Mouse (Mus musculus): ENCODE results near the gene Reln.
A peak's percentile ranks its signal among the peaks of the same experiment; 100 is the strongest.

Reln gene

GRCm38 (mm10) chr5:22344556-22344975 is at the start of gene Reln:
Gene Reln, minus strand, starts transcription at chr5:22344702.
- peak in 1 of 2 experiments; percentile 10 for DNase-seq

DNA sequence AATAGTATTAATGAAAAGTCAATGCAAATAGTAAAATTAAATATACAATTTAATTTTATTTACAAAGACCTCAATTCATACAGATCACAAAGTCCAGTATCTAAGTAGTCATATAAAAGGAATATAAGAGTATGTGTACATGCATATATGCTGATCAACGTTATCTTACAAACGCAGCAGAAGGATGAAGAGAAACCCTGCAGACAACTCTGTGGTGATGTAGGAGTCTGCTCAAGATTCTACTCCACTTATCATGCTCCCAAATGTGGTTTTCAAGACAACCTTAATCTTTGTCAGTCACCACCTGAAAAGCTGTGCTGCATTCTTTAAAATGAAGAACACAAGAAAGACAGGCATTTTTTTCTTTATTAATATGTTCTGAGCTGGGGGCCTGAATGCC is 44.0 kb upstream of the Reln start:
- DNase-seq: no peak

GRCm38 (mm10) chr5:22360510-22360909 is 16.0 kb upstream of the Reln start:
- no peak for DNase-seq

DNA sequence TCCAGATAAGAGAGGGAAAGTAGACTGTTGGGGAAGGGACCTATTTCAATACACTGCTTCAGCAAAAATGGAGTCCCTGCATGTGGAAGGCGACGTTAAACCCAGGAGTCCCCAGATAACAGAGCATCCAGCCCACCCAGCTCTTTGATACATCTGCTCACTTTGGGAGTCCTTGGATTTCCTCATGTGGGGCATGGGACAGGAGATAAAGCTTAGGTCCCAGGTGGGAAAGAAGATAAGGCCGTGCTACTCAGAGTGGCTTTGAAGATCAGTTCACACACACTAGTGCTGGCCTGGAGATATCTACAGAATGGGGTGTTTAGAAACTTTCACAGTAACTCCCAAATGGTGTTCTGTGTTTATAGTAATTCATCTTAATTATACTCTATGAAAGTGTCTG is 3.9 kb upstream of the Reln start:
- DNase-seq: no peak

DNA sequence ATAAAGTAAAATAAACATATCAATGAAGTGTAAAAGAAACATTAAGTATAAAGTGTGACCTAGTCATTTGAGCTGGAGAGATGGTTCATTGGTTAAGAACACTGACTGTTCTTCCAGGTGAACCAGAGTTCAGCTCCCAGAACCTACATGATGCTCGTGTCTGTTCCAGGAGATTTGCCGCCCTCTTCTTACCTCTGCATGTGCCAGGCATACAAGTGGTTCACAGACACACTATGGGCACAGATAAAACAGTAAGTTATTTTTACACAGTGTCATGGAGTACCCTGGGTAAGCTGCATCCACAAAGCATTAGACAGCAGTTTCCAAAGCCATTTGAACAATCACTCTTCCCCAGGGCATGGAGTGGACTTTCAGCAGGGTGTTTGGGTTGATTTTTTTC is 3.2 kb upstream of the Reln start:
- DNase-seq: no peak

DNA sequence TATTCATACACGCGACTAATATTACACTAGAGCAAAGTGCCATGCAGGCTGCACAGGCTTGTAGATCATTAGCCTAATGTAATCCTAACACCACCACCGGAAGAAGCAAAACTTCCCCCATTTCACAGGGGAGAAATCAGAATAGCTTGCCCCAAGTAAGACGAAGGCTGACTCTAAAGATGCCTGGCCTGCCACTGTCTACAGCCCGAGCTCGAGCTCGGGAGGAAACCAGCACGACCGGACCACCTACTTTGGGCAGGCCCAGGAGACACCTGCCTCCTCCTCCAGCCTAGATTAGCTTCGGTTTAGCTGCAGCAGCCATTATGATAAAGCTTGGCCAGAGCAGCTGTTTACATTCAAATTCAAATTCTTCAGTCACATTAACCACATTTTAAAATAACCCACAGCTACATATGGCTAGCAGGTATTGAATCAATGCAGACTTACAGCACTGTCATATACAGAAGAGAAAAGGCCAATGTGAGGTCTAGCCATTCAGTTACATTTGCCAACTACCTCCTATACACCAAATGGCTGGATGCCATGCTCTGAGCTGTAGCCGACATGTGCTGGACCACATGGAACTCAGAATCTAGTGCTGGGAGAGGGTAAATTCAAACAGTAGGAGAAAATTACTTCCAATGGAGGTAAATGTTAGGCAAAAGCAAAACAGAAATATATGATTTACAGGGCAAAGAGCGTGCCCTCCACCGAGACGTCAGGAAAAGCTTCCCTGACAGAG is 1.6 kb upstream of the Reln start:
- no peak for DNase-seq

GRCm38 (mm10) chr5:22344976-22345651 is 612 bp upstream of the Reln start:
- DNase-seq: no peak

GRCm38 (mm10) chr5:22343843-22344555 is 503 bp downstream of the Reln start:
- DNase-seq: no peak

DNA sequence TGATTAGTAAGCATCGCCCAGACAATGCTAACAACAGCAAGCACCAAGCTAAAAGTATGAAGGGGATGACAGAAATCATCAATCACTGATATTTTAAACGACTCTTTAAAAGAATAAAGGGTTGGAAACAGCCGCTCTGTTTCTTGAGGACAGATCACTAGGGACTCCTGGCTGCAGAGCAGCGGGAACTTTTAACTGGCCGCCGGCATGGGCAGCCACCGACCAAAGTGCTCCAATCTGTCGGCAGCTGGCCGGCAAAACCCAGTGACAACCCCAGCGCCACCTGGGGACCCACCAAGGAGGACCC is 1.0 kb downstream of the Reln start:
- no peak for DNase-seq

GRCm38 (mm10) chr5:22342461-22342860 is 2.0 kb downstream of the Reln start:
- DNase-seq: no peak

DNA sequence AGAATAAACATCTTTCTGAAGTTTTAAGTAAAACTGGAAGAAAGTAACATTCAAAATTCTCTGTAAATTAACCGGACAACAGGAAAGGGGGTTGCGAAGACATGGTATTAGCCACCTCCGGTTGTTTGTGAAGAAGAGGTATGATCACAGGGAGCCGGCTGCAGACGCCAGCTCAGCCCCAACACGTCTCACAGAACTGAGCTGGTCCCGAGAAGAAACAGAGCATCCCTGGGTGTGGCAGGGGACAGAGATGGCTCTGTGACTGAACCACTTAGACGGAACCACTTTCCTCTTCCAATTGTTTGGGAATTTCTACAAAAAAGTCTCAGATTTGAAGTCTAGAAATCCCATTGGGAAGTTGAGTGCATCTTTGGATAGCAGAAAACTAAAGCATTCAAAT is 3.5 kb downstream of the Reln start:
- DNase-seq: no peak

- no peak for DNase-seq
Measured at GRCm38 (mm10) chr5:22335408-22335807, 9.1 kb downstream of the Reln start.

GRCm38 (mm10) chr5:22330802-22331201 is 13.7 kb downstream of the Reln start:
- no peak for DNase-seq

DNA sequence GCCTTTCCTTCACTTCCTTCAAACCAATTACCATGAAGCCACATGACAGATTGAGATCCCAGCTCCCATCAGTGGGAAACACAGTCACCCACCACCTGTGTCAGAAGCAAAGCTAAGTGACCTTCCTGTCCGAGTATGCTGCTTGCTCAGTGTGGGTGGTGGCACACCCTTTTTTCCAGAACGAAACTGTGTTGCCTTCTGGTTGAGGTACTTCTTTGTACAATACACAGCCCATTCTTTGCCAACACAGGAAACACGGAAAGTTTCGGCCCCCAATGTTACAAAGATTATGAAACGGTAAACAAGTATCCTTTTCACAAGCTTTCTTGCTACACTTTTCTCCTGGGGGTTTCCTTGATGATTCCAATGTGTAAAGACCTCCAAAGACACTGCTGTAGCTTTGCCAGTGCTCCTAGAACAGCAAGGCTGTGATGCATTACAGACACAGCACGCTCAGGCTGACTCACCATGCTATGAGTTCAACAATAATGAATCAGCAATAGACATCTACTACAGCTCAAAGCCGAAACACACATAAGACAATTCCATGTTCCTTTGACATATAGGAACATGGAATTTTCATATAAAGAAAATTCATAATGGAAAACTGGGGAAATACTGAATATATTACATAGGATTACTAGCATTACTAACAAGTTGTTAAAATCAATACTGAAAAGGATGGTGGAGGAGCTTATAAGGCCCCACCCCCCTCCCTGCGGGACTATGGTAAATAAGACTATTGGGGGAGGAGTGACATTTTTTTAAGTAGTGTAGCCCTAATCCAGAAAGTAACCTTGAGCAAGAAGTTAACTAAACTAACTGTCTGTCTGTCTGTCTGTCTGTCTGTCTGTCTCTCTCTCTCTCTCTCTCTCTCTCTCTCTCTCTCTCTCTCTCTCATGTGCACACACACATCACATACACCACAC is 15.8 kb downstream of the Reln start:
- no peak for DNase-seq

GRCm38 (mm10) chr5:22327170-22327569 is 17.3 kb downstream of the Reln start:
- DNase-seq: peak; percentile 6 to 15

- DNase-seq: no peak
Measured at GRCm38 (mm10) chr5:22323801-22324200, 20.7 kb downstream of the Reln start.

- DNase-seq: no peak
Measured at GRCm38 (mm10) chr5:22317807-22318206, 26.7 kb downstream of the Reln start.

DNA sequence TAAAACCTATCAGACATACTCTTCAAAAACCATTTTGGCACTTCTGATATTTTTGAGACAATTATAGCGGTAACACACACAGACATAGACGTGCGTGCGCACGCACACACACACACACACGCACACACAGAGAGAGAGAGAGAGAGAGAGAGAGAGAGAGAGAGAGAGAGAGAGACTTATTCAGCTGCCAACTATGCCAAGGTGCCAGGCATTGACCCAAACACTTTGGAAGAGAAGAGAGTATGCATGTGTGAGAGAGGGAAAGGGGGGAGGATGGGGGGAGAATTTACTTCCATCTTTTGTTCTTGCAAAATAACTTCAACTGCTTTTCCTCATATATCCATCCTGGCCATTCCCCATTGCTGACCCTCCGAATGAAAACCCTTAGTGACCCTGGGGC is 28.0 kb downstream of the Reln start:
- DNase-seq: no peak

GRCm38 (mm10) chr5:22315990-22316389 is 28.5 kb downstream of the Reln start:
- no peak for DNase-seq

DNA sequence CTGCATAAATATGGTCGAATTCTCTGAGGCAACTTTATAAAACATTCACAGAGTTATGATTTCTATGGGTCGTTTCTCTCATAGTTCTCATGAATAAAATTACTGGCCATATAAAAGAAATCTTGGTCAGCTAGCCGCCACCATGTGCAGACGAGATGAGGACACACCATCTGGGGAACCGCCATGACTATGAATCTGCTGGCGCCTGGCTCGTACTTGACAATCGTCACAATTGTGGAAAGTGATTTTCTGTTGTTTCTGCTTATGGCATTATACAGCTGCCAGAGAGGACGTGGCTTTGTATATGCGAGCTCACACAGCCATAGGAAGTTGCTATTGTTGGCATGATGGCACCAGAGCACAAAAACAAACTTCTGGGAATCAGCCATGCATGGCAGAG is 31.5 kb downstream of the Reln start:
- DNase-seq: no peak

DNA sequence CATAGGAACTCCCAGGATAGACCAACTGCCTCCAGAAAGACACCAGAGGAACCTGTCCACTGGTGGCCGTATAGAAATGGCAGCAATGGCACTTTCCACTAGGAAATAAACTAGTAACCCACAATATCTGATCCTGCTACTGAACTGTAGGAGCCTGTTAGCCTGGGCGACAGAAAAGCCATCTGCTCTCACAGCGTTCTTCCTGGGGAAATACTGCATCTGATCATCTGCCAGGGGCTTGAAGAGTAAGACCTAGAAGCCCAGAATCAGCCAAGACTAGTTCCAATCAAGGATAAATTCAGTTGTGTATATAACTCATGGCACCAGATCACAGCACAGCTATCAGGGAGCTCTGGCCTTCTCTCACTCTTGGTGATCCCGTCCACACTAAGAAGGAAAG is 33.5 kb downstream of the Reln start:
- DNase-seq: no peak

DNA sequence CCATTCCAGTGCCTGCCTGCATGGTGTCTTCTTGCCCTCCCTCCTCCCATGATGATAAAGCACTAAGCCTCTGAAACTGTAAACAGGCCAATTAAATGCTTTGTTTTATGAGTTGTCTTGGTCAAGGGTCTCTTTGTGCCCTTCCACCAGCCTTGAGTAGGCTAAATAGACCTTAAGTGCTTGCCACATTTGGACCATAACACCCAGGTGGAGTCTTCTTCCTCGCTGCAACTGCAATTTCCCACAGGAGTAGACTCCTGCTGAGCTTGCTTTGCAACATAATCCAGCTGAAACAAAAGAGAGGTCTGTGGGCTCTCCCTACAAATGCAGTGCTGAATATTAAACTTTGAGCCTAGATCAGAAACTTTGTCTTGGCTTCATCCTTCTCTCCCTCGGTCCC is 35.5 kb downstream of the Reln start:
- no peak for DNase-seq

- no peak for DNase-seq
Measured at GRCm38 (mm10) chr5:22307853-22308252, 36.6 kb downstream of the Reln start.
